Mouse (Mus musculus) midbrain, embryonic 15.5 days (tissue): Measurements from ENCODE around the gene Sltm. TPM values are rescaled to one million over a fixed set of nuclear protein-coding genes. Genes with fewer than 3 reads are reported as not detected.

Source experiments
- ATAC-seq: fragments of 200-750 bp; cut with Nextera tagmentation; replicated peaks from 2 replicates; pipeline ENCODE4 v1.8.0; 2017; ENCODE audit warnings: moderate TSS enrichment
- H3K27ac ChIP-seq: fragments of 300-500 bp; sonication (generic); 2 replicates; pipeline ENCODE4 v1.5.1; 2015; ENCODE audit warnings: mild to moderate bottlenecking, inconsistent platforms
- H3K27me3 ChIP-seq: fragments of 300-500 bp; sonication (generic); replicated peaks from 2 replicates; pipeline ENCODE4 v1.6.1; 2015; ENCODE audit warnings: inconsistent platforms
- H3K36me3 ChIP-seq: fragments of 300-500 bp; sonication (generic); replicated peaks from 2 replicates; pipeline ENCODE4 v1.6.1; 2015; ENCODE audit warnings: inconsistent platforms
- H3K4me1 ChIP-seq: fragments of 300-500 bp; sonication (generic); 2 replicates; pipeline ENCODE4 v1.6.1; 2015; ENCODE audit warnings: inconsistent platforms
- H3K4me2 ChIP-seq: fragments of 300-500 bp; sonication (generic); 2 replicates; pipeline ENCODE4 v1.6.1; 2015; ENCODE audit warnings: inconsistent platforms, mild to moderate bottlenecking, moderate library complexity
- H3K4me3 ChIP-seq: fragments of 300-500 bp; sonication (generic); 2 replicates; pipeline ENCODE4 v1.5.1; 2015; ENCODE audit warnings: mild to moderate bottlenecking, inconsistent platforms
- H3K9ac ChIP-seq: fragments of 300-500 bp; sonication (generic); 2 replicates; pipeline ENCODE4 v1.6.1; 2015; ENCODE audit warnings: mild to moderate bottlenecking, inconsistent platforms
- H3K9me3 ChIP-seq: fragments of 300-500 bp; sonication (generic); 2 replicates; pipeline ENCODE4 v1.6.1; 2016; ENCODE audit warnings: inconsistent platforms
- WGBS: fragments of 180-500 bp; shearing (Covaris S2); methylation state at CpG from one replicate; pipeline ENCODE4 v1.1.7; 2015; ENCODE audit warnings: mixed read lengths; 5-methylcytosine and 5-hydroxymethylcytosine counted together
- polyA plus RNA-seq: library from polyadenylated mRNA; unstranded; fragments of >200 nt; fragmentation: Nextera tagmentation; extraction: Ambion mirVana; gene quantifications from 2 replicates; pipeline ENCODE4 v1.2.1, GENCODE M21; 2015

The Sltm gene
- polyA plus RNA-seq, 1 experiment from 2014 or later = 62.6 TPM

GRCm38 (mm10) chr9:70556796-70557195, 14.2 kb downstream of the Sltm start:
- 94% methylated on average over 5 of the region's 5 CpGs for WGBS
- no peak for ATAC-seq

GRCm38 (mm10) chr9:70562825-70563224, 20.3 kb downstream of the Sltm start:
- Histone ChIP-seq H3K27me3 (no peaks in the 10 kb centered on the region), H3K4me1 (no peaks in the 10 kb centered on the region), H3K9ac (no peak overlapping the region), H3K27ac (no peak overlapping the region), H3K9me3 (no peaks in the 10 kb centered on the region), H3K4me3 (no peak overlapping the region), H3K36me3 (no peaks in the 10 kb centered on the region), H3K4me2 (no peak overlapping the region)
- 96% methylated on average over 3 of the region's 3 CpGs for WGBS
- ATAC-seq = no peak

More at GRCm38 (mm10) chr9:70556796-70557195, 14.2 kb downstream of the Sltm start:
- no peak overlapping the region for H3K4me2 ChIP-seq
- no peaks in the 10 kb centered on the region for H3K9me3 ChIP-seq
- H3K27ac ChIP-seq = no peak overlapping the region
- H3K4me1 ChIP-seq = no peaks in the 10 kb centered on the region
- peaks cover 11% of the 10 kb centered on the region; the same call in 1 of the 2 replicates for H3K36me3 ChIP-seq
- H3K27me3 ChIP-seq = no peaks in the 10 kb centered on the region
- H3K4me3 ChIP-seq = no peak overlapping the region
- no peak overlapping the region for H3K9ac ChIP-seq

- WGBS = 89% methylated on average over 5 of the region's 5 CpGs
- H3K4me3 ChIP-seq = no peak overlapping the region
- ATAC-seq = no peak
Observed at GRCm38 (mm10) chr9:70567651-70568050, 25.1 kb downstream of the Sltm start.

GRCm38 (mm10) chr9:70570351-70570750, 27.8 kb downstream of the Sltm start:
- 92% methylated on average over 8 of the region's 8 CpGs for WGBS
- ATAC-seq = no peak
- Histone ChIP-seq H3K4me1 (no peaks in the 10 kb centered on the region), H3K27ac (no peak overlapping the region), H3K4me3 (no peak overlapping the region), H3K4me2 (no peak overlapping the region), H3K27me3 (no peaks in the 10 kb centered on the region), H3K9ac (no peak overlapping the region), H3K36me3 (peaks cover 18% of the 10 kb centered on the region), H3K9me3 (no peaks in the 10 kb centered on the region)

More at GRCm38 (mm10) chr9:70567651-70568050, 25.1 kb downstream of the Sltm start:
- no peaks in the 10 kb centered on the region for H3K27me3 ChIP-seq
- H3K4me1 ChIP-seq = no peaks in the 10 kb centered on the region
- H3K27ac ChIP-seq = no peak overlapping the region
- H3K36me3 ChIP-seq = 0 out of 2 replicates have a peak, but pooled peaks cover 2% of the 10 kb centered on the region
- H3K9ac ChIP-seq = no peak overlapping the region
- H3K4me2 ChIP-seq = no peak overlapping the region
- H3K9me3 ChIP-seq = no peaks in the 10 kb centered on the region

GRCm38 (mm10) chr9:70578123-70578522, 35.6 kb downstream of the Sltm start:
- WGBS = 95% methylated on average over 2 of the region's 2 CpGs
- H3K4me1 ChIP-seq = no peaks in the 10 kb centered on the region
- H3K27me3 ChIP-seq = no peaks in the 10 kb centered on the region
- no peak overlapping the region for H3K4me3 ChIP-seq
- ATAC-seq = no peak
- H3K4me2 ChIP-seq = no peak overlapping the region
- peaks cover 48% of the 10 kb centered on the region for H3K36me3 ChIP-seq
- H3K9ac ChIP-seq = no peak overlapping the region
- no peaks in the 10 kb centered on the region for H3K9me3 ChIP-seq
- H3K27ac ChIP-seq = no peak overlapping the region

GRCm38 (mm10) chr9:70580956-70581355, 38.4 kb downstream of the Sltm start:
- Histone ChIP-seq H3K36me3 (peaks cover 43% of the 10 kb centered on the region), H3K9me3 (no peaks in the 10 kb centered on the region), H3K27me3 (no peaks in the 10 kb centered on the region), H3K4me2 (no peak overlapping the region), H3K4me3 (no peak overlapping the region), H3K4me1 (no peaks in the 10 kb centered on the region), H3K27ac (no peak overlapping the region), H3K9ac (no peak overlapping the region)
- WGBS = 91% methylated on average over 5 of the region's 5 CpGs
- ATAC-seq = no peak

- Histone ChIP-seq H3K4me1 (no peaks in the 10 kb centered on the region), H3K4me2 (no peak overlapping the region), H3K27me3 (no peaks in the 10 kb centered on the region), H3K36me3 (peaks cover 66% of the 10 kb centered on the region), H3K9me3 (no peaks in the 10 kb centered on the region), H3K27ac (no peak overlapping the region), H3K9ac (no peak overlapping the region), H3K4me3 (no peak overlapping the region)
- 86% methylated on average over 14 of the region's 14 CpGs for WGBS
- ATAC-seq = no peak
Observed at GRCm38 (mm10) chr9:70584641-70585040, 42.1 kb downstream of the Sltm start.

- H3K36me3 ChIP-seq = peaks cover 64% of the 10 kb centered on the region
- H3K4me1 ChIP-seq = no peaks in the 10 kb centered on the region
- no peak overlapping the region for H3K27ac ChIP-seq
- H3K4me3 ChIP-seq = no peak overlapping the region
- no peak overlapping the region for H3K4me2 ChIP-seq
- no peaks in the 10 kb centered on the region for H3K9me3 ChIP-seq
- no peak overlapping the region for H3K9ac ChIP-seq
- H3K27me3 ChIP-seq = no peaks in the 10 kb centered on the region
- WGBS = 96% methylated on average over 5 of the region's 5 CpGs
- no peak for ATAC-seq
Observed at GRCm38 (mm10) chr9:70585172-70585571, 42.6 kb downstream of the Sltm start.

GRCm38 (mm10) chr9:70587171-70587570, 44.6 kb downstream of the Sltm start:
- Histone ChIP-seq H3K27ac (no peak overlapping the region), H3K4me1 (no peaks in the 10 kb centered on the region), H3K4me3 (no peak overlapping the region), H3K9me3 (no peaks in the 10 kb centered on the region), H3K27me3 (no peaks in the 10 kb centered on the region), H3K9ac (no peak overlapping the region), H3K4me2 (no peak overlapping the region), H3K36me3 (peaks cover 64% of the 10 kb centered on the region)
- no peak for ATAC-seq
- WGBS = 93% methylated on average over 5 of the region's 5 CpGs

GRCm38 (mm10) chr9:70590775-70591174, 48.2 kb downstream of the Sltm start:
- no peak overlapping the region for H3K4me2 ChIP-seq
- H3K4me3 ChIP-seq = no peak overlapping the region
- WGBS = 94% methylated on average over 4 of the region's 4 CpGs
- no peaks in the 10 kb centered on the region for H3K27me3 ChIP-seq
- H3K36me3 ChIP-seq = peaks cover 64% of the 10 kb centered on the region
- no peaks in the 10 kb centered on the region for H3K4me1 ChIP-seq
- H3K27ac ChIP-seq = no peak overlapping the region
- H3K9me3 ChIP-seq = no peaks in the 10 kb centered on the region
- ATAC-seq = no peak
- H3K9ac ChIP-seq = no peak overlapping the region

- Histone ChIP-seq H3K4me1 (no peaks in the 10 kb centered on the region), H3K27me3 (no peaks in the 10 kb centered on the region), H3K4me2 (no peak overlapping the region), H3K36me3 (peaks cover 60% of the 10 kb centered on the region), H3K27ac (no peak overlapping the region), H3K4me3 (no peak overlapping the region), H3K9ac (no peak overlapping the region), H3K9me3 (no peaks in the 10 kb centered on the region)
- WGBS = 72% methylated on average over 9 of the region's 9 CpGs
- ATAC-seq = no peak
Observed at GRCm38 (mm10) chr9:70591486-70591885, 48.9 kb downstream of the Sltm start.

- Histone ChIP-seq H3K4me1 (no peaks in the 10 kb centered on the region), H3K9me3 (no peaks in the 10 kb centered on the region), H3K27me3 (no peaks in the 10 kb centered on the region), H3K4me2 (no peak overlapping the region), H3K27ac (no peak overlapping the region), H3K4me3 (no peak overlapping the region), H3K36me3 (peaks cover 14% of the 10 kb centered on the region), H3K9ac (no peak overlapping the region)
- no peak for ATAC-seq
- 90% methylated on average over 2 of the region's 2 CpGs for WGBS
Observed at GRCm38 (mm10) chr9:70598271-70598670, 55.7 kb downstream of the Sltm start.

GRCm38 (mm10) chr9:70602186-70602845, 59.8 kb downstream of the Sltm start:
- Histone ChIP-seq H3K27me3 (no peaks in the 10 kb centered on the region), H3K9ac (no peak overlapping the region), H3K27ac (no peak overlapping the region), H3K9me3 (no peaks in the 10 kb centered on the region), H3K4me1 (no peaks in the 10 kb centered on the region), H3K36me3 (peaks cover 8% of the 10 kb centered on the region; the same call in 1 of the 2 replicates), H3K4me3 (no peak overlapping the region), H3K4me2 (no peak overlapping the region)
- 100% methylated on average over 1 of the region's 1 CpGs for WGBS
- no peak for ATAC-seq
